Mouse (Mus musculus): ENCODE measurements around the gene Hist1h2bj. TPM values are rescaled to one million over a fixed set of nuclear protein-coding genes. Genes with fewer than 3 reads are reported as not detected.

The Hist1h2bj gene
- 1.9 TPM in 1 of 2 replicates, not detected in the other for polyA plus RNA-seq (2015; fragmentation: Nextera tagmentation; extraction: Ambion mirVana)

GRCm38 (mm10) chr13:22042568-22043502, at the start of gene Hist1h2bj, which contains the start of gene Hist1h2ag:
TSS of gene Hist1h2bj (plus strand) at chr13:22043214.
TSS of gene Hist1h2ag (minus strand) at chr13:22042944.

GRCm38 (mm10) chr13:22009642-22010041, 33.4 kb upstream of the Hist1h2bj start, which contains the start of gene Prss16:
TSS of gene Prss16 (minus strand) at chr13:22009742.

DNA sequence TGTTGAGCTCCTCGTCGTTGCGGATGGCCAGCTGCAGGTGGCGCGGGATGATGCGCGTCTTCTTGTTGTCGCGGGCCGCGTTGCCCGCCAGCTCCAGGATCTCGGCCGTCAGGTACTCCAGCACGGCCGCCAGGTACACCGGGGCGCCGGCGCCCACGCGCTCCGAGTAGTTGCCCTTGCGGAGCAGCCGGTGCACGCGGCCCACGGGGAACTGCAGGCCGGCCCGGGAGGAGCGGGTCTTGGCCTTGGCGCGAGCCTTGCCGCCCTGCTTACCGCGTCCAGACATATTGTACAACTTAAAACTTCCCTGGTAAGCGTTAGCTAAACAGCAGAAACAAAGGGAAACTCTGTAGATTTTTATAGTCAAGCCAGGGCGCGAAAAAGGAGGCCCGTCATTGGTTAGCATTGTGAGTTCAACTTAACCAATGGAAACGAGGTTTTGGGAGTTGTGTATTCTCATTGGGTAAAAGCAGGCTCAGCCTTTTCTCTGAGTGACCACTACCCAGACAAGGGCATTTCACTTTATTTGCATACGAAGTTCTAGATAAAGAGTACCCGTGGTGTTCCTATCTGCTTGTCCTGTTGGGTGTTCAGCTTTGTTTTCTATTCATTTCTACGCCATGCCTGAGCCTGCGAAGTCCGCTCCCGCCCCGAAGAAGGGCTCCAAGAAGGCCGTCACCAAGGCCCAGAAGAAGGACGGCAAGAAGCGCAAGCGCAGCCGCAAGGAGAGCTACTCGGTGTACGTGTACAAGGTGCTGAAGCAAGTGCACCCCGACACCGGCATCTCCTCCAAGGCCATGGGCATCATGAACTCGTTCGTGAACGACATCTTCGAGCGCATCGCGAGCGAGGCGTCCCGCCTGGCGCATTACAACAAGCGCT, 7.5 kb upstream of the Hist1h2bj start, which contains the start of the genes Hist1h2ah and Hist1h2bk:
Hist1h2ah (minus strand) TSS at position 302 of the 882 bp plus-strand sequence.
Hist1h2bk (plus strand) TSS at position 604 of the 882 bp plus-strand sequence.

GRCm38 (mm10) chr13:22041142-22041536, 1.9 kb upstream of the Hist1h2bj start, which contains the start of gene Hist1h4i:
TSS of gene Hist1h4i (minus strand) at chr13:22041362.

DNA sequence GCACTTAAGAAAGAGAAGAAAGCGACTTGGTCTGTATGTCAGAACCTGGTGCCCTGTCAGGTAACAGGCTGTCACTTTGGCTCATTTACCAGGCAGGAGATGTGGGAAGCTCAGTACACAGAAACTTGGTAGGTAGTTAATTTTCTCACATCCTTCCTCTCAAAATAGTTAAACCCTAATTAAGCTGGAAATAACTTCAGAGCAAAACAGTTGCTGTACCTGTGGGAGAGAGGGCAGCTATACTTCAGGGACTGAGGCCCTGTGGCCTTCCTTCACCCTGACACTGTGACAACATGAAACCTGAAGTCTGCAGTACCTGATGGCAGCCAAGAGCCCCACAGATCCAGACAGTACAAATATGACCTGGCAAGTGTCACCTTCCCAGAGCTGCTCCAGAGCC, 41.1 kb downstream of the Hist1h2bj start, which contains the start of gene Vmn1r188:
Vmn1r188 (plus strand) TSS at position 301 of the 400 bp plus-strand sequence.

Small RNA genes lying within 50 kb of the gene (microRNA-seq; reads per million reads assigned to microRNA genes)
- gene Gm26300 (not detected), gene Gm44390 (not detected), gene Gm44486 (not detected)

Other genes with a start within 250 kb of the Hist1h2bj start
- gene Hist1h2bq, start 233.0 kb upstream of the Hist1h2bj start, polyA plus RNA-seq (2015; fragmentation: Nextera tagmentation; extraction: Ambion mirVana) = 1.8 and 3.8 TPM in 2 replicates
- not detected in 2 replicates for gene Hist1h2ao, start 232.7 kb upstream of the Hist1h2bj start, polyA plus RNA-seq (2015; fragmentation: Nextera tagmentation; extraction: Ambion mirVana)
- gene Hist1h4m, start 231.5 kb upstream of the Hist1h2bj start, polyA plus RNA-seq (2015; fragmentation: Nextera tagmentation; extraction: Ambion mirVana) = not detected in 2 replicates
- gene Hist1h4n, start 211.0 kb upstream of the Hist1h2bj start, polyA plus RNA-seq (2015; fragmentation: Nextera tagmentation; extraction: Ambion mirVana) = 2.5 and 3.3 TPM in 2 replicates
- gene Hist1h2ap, start 209.7 kb upstream of the Hist1h2bj start, polyA plus RNA-seq (2015; fragmentation: Nextera tagmentation; extraction: Ambion mirVana) = 265 and 280 TPM in 2 replicates
- gene Hist1h2br, start 209.5 kb upstream of the Hist1h2bj start, polyA plus RNA-seq (2015; fragmentation: Nextera tagmentation; extraction: Ambion mirVana) = 1.7 and 4.2 TPM in 2 replicates
- gene Zfp184, start 98.1 kb upstream of the Hist1h2bj start, polyA plus RNA-seq (2015; fragmentation: Nextera tagmentation; extraction: Ambion mirVana) = 5.3 and 6.1 TPM in 2 replicates
- gene Pom121l2, start 62.0 kb upstream of the Hist1h2bj start, polyA plus RNA-seq (2015; fragmentation: Nextera tagmentation; extraction: Ambion mirVana) = not detected in 2 replicates
- gene Prss16, start 33.5 kb upstream of the Hist1h2bj start, polyA plus RNA-seq (2015; fragmentation: Nextera tagmentation; extraction: Ambion mirVana) = 0.21 and 0.29 TPM in 2 replicates
- gene Hist1h2ah, start 7.6 kb upstream of the Hist1h2bj start, polyA plus RNA-seq (2015; fragmentation: Nextera tagmentation; extraction: Ambion mirVana) = 4.0 TPM in 1 of 2 replicates, not detected in the other
- not detected in 2 replicates for gene Hist1h2bk, start 7.3 kb upstream of the Hist1h2bj start, polyA plus RNA-seq (2015; fragmentation: Nextera tagmentation; extraction: Ambion mirVana)
- 3.4 and 3.5 TPM in 2 replicates for gene Hist1h4i, start 1.9 kb upstream of the Hist1h2bj start, polyA plus RNA-seq (2015; fragmentation: Nextera tagmentation; extraction: Ambion mirVana)
- not detected in 2 replicates for gene Hist1h2ag, start 270 bp upstream of the Hist1h2bj start, polyA plus RNA-seq (2015; fragmentation: Nextera tagmentation; extraction: Ambion mirVana)
- not detected in 2 replicates for gene Vmn1r188, start 41.2 kb downstream of the Hist1h2bj start, polyA plus RNA-seq (2015; fragmentation: Nextera tagmentation; extraction: Ambion mirVana)
- not detected in 2 replicates for gene Vmn1r189, start 62.6 kb downstream of the Hist1h2bj start, polyA plus RNA-seq (2015; fragmentation: Nextera tagmentation; extraction: Ambion mirVana)
- gene Vmn1r191, start 140.8 kb downstream of the Hist1h2bj start, polyA plus RNA-seq (2015; fragmentation: Nextera tagmentation; extraction: Ambion mirVana) = not detected in 2 replicates
- not detected in 2 replicates for gene Vmn1r192, start 147.9 kb downstream of the Hist1h2bj start, polyA plus RNA-seq (2015; fragmentation: Nextera tagmentation; extraction: Ambion mirVana)
- gene Vmn1r193, start 179.9 kb downstream of the Hist1h2bj start, polyA plus RNA-seq (2015; fragmentation: Nextera tagmentation; extraction: Ambion mirVana) = not detected in 2 replicates
- not detected in 2 replicates for gene Vmn1r194, start 201.0 kb downstream of the Hist1h2bj start, polyA plus RNA-seq (2015; fragmentation: Nextera tagmentation; extraction: Ambion mirVana)
- not detected in 2 replicates for gene Vmn1r195, start 227.3 kb downstream of the Hist1h2bj start, polyA plus RNA-seq (2015; fragmentation: Nextera tagmentation; extraction: Ambion mirVana)
- gene Vmn1r196, start 246.7 kb downstream of the Hist1h2bj start, polyA plus RNA-seq (2015; fragmentation: Nextera tagmentation; extraction: Ambion mirVana) = not detected in 2 replicates